Mouse (Mus musculus): Measurements from ENCODE around the gene Dock7.

- TF ChIP-seq CTCF (IDR thresholded peaks at IDR 0.05; ENCODE audit: low read depth, low read length) (no peak), POLR2A (IDR thresholded peaks at IDR 0.05; ENCODE audit: extremely low read depth, insufficient read depth, low read length) (no peak)
These were observed 184.7 kb downstream of the Dock7 start for GRCm38 (mm10) chr4:98936036-98936435.
